Mouse (Mus musculus): ENCODE results near the gene Sirt3. TPM values are rescaled to one million over a fixed set of nuclear protein-coding genes. Genes with fewer than 3 reads are reported as not detected.

The Sirt3 gene
- polyA plus RNA-seq, 1 experiment, result 13.3 TPM

- H3K4me3 ChIP-seq (ENCODE audit: extremely low read depth, insufficient read depth, insufficient read length), result no peak overlapping the region
- TF ChIP-seq CTCF (IDR thresholded peaks at IDR 0.05; ENCODE audit: extremely low read depth, insufficient read depth, insufficient read length, insufficient replicate concordance), result no peak
- TF ChIP-seq POLR2A (IDR thresholded peaks at IDR 0.05; ENCODE audit: low read depth, low read length), result no peak
- 82% methylated on average over 5 of the region's 5 CpGs for WGBS
These were observed 60.8 kb downstream of the Sirt3 start for GRCm38 (mm10) chr7:140821305-140821652.

DNA sequence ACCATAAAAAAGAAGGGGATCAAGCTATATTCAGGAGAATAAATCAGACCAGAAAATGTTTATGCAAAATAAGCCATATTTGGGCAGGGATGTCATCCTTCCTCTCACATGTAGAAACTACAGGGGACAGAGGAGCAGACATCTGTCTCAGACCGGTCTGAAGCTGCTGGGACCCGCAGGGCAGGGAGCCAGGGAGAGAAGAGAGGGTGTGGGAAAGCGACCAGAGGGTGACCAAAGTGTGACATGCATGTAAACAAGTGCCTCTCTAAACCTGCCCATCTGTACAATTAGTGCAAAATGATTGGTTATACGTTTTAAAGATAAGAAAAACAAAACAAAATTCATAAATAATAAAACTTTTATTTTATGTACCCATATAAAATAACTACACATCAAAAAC is 61.9 kb downstream of the Sirt3 start:
- no peaks in the 10 kb centered on the region for H3K36me3 ChIP-seq (ENCODE audit: control insufficient read depth, insufficient read depth, low read length)
- no peak for DNase-seq (ENCODE audit: low read depth in 1 of 2, low spot score in 2 of 2)
- WGBS, result 75% methylated on average over 4 of the region's 4 CpGs
- no peak overlapping the region for H3K4me3 ChIP-seq (ENCODE audit: extremely low read depth, insufficient read depth, insufficient read length)
- peaks cover 2% of the 10 kb centered on the region; the same call in 1 of the 2 replicates for H3K27me3 ChIP-seq (ENCODE audit: control insufficient read depth, insufficient read depth, low read length)
- no peaks in the 10 kb centered on the region; the same call in 1 of the 2 replicates for H3K4me1 ChIP-seq (ENCODE audit: control insufficient read depth, insufficient read depth, insufficient read length)
- no peak overlapping the region for H3K27ac ChIP-seq (ENCODE audit: insufficient read depth, low read length)
- TF ChIP-seq CTCF (IDR thresholded peaks at IDR 0.05; ENCODE audit: extremely low read depth, insufficient read depth, insufficient read length, insufficient replicate concordance), result no peak
- no peak for TF ChIP-seq POLR2A (IDR thresholded peaks at IDR 0.05; ENCODE audit: low read depth, low read length)

More at GRCm38 (mm10) chr7:140821305-140821652, 60.8 kb downstream of the Sirt3 start:
- Histone ChIP-seq H3K4me1 (ENCODE audit: control insufficient read depth, insufficient read depth, insufficient read length) (no peaks in the 10 kb centered on the region; the same call in 1 of the 2 replicates), H3K27ac (ENCODE audit: insufficient read depth, low read length) (no peak overlapping the region), H3K36me3 (ENCODE audit: control insufficient read depth, insufficient read depth, low read length) (no peaks in the 10 kb centered on the region), H3K27me3 (ENCODE audit: control insufficient read depth, insufficient read depth, low read length) (peaks cover 2% of the 10 kb centered on the region; the same call in 1 of the 2 replicates)
- no peak for DNase-seq (ENCODE audit: low read depth in 1 of 2, low spot score in 2 of 2)

Other genes with a start within 250 kb of the Sirt3 start
- not detected in 2 replicates for gene Olfr53, start 235.9 kb downstream of the Sirt3 start, polyA plus RNA-seq (2012; rRNA removed)
- not detected in 2 replicates for gene Olfr539, start 222.4 kb downstream of the Sirt3 start, polyA plus RNA-seq (2012; rRNA removed)
- gene Olfr45, start 200.4 kb downstream of the Sirt3 start, polyA plus RNA-seq (2012; rRNA removed), result not detected in 2 replicates
- not detected in 2 replicates for gene Olfr541, start 185.0 kb downstream of the Sirt3 start, polyA plus RNA-seq (2012; rRNA removed)
- gene Cyp2e1, start 118.6 kb downstream of the Sirt3 start, polyA plus RNA-seq (2012; rRNA removed), result 0.36 and 1.3 TPM in 2 replicates
- gene Syce1, start 94.5 kb downstream of the Sirt3 start, polyA plus RNA-seq (2012; rRNA removed), result 0.07 and 0.11 TPM in 2 replicates
- not detected in 2 replicates for gene Zfp941, start 60.1 kb downstream of the Sirt3 start, polyA plus RNA-seq (2012; rRNA removed)
- 1.1 and 1.5 TPM in 2 replicates for gene Urah, start 47.3 kb downstream of the Sirt3 start, polyA plus RNA-seq (2012; rRNA removed)
- gene Scgb1c1, start 36.8 kb downstream of the Sirt3 start, polyA plus RNA-seq (2012; rRNA removed), result 0.25 TPM in 1 of 2 replicates, not detected in the other
- gene Odf3, start 34.5 kb downstream of the Sirt3 start, polyA plus RNA-seq (2012; rRNA removed), result not detected in 2 replicates
- gene Gm45785, start 26.0 kb downstream of the Sirt3 start, polyA plus RNA-seq (2012; rRNA removed), result not detected in 2 replicates
- gene Ric8a, start 25.4 kb downstream of the Sirt3 start, polyA plus RNA-seq (2012; rRNA removed), result 104 and 117 TPM in 2 replicates
- gene Bet1l, start 24.7 kb downstream of the Sirt3 start, polyA plus RNA-seq (2012; rRNA removed), result 16.9 and 19.0 TPM in 2 replicates
- gene Psmd13, start 341 bp downstream of the Sirt3 start, polyA plus RNA-seq (2012; rRNA removed), result 39.6 and 43.0 TPM in 2 replicates
- gene Cox8b, start 18.1 kb upstream of the Sirt3 start, polyA plus RNA-seq (2012; rRNA removed), result not detected in 2 replicates
- gene Nlrp6, start 38.6 kb upstream of the Sirt3 start, polyA plus RNA-seq (2012; rRNA removed), result 0.12 and 0.32 TPM in 2 replicates
- gene Pgghg, start 59.1 kb upstream of the Sirt3 start, polyA plus RNA-seq (2012; rRNA removed), result 21.2 and 26.0 TPM in 2 replicates
- gene Ifitm5, start 68.0 kb upstream of the Sirt3 start, polyA plus RNA-seq (2012; rRNA removed), result 1.2 and 1.3 TPM in 2 replicates
- not detected in 2 replicates for gene Gm45717, start 73.6 kb upstream of the Sirt3 start, polyA plus RNA-seq (2012; rRNA removed)
- 279 and 436 TPM in 2 replicates for gene Ifitm2, start 73.7 kb upstream of the Sirt3 start, polyA plus RNA-seq (2012; rRNA removed)
- 159 and 265 TPM in 2 replicates for gene Ifitm1, start 84.9 kb upstream of the Sirt3 start, polyA plus RNA-seq (2012; rRNA removed)
- gene Ifitm3, start 128.5 kb upstream of the Sirt3 start, polyA plus RNA-seq (2012; rRNA removed), result 177 and 277 TPM in 2 replicates
- 25.5 and 45.9 TPM in 2 replicates for gene Ifitm6, start 135.6 kb upstream of the Sirt3 start, polyA plus RNA-seq (2012; rRNA removed)
- gene Gm17387, start 146.8 kb upstream of the Sirt3 start, polyA plus RNA-seq (2012; rRNA removed), result not detected in 2 replicates
- gene B4galnt4, start 178.8 kb upstream of the Sirt3 start, polyA plus RNA-seq (2012; rRNA removed), result 0.79 and 1.9 TPM in 2 replicates
- 30.1 and 36.7 TPM in 2 replicates for gene Pkp3, start 195.9 kb upstream of the Sirt3 start, polyA plus RNA-seq (2012; rRNA removed)
- 35.8 and 45.5 TPM in 2 replicates for gene Sigirr, start 218.3 kb upstream of the Sirt3 start, polyA plus RNA-seq (2012; rRNA removed)
- gene Ano9, start 235.5 kb upstream of the Sirt3 start, polyA plus RNA-seq (2012; rRNA removed), result 0.02 and 0.23 TPM in 2 replicates
- 26.8 and 27.0 TPM in 2 replicates for gene Ptdss2, start 240.1 kb upstream of the Sirt3 start, polyA plus RNA-seq (2012; rRNA removed)

All from spleen, adult 2 months (tissue).